In the genomic region with DNA sequence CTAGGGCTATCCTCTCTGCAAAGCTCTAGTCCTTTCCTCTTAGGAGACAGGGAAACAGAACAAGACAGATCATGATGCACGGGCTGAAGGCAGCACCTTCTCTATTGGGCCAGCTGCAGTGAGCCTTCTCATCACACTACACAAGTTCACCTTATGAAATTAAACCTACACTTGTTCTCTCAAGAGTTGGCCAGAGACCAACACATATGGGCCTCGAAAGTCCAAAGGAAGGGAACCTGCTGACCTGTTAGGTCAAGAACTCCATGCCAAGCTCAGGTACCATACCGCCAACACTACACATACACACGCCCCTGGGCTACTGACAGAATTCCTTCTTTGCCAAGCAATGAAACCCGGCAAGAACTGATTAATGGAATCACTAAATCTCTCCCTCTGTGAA, we compare ENCODE assay signal across 9 mouse cellular contexts. TPM values are rescaled to one million over a fixed set of nuclear protein-coding genes. Genes with fewer than 3 reads are reported as not detected.
DNase-seq lines count a peak whose midpoint lies in the region; ATAC-seq lines count a peak whose summit lies in the region.
"Had no signal": no experiment of that assay in that cellular context is flagged by ENCODE, and none has a peak within 500 bp of the region (broad histone marks: within the 10 kb centered on the region; RNA-seq: fewer than 3 reads in every experiment).

No protein-coding gene starts in this region.

- peak overlapping the region; percentile 15; the same call in 1 of the 2 replicates for H3K27ac ChIP-seq in heart, embryonic 15.5 days
- H3K27ac ChIP-seq in liver, embryonic 16.5 days (ENCODE audit: low read length) = no peak overlapping the region

- peak overlapping the region; percentile 85 for H3K4me3 ChIP-seq in heart, embryonic 15.5 days
- H3K4me3 ChIP-seq in liver, embryonic 16.5 days (ENCODE audit: low read depth, low read length) = peak overlapping the region; percentile 82

- peak; percentile 20 for DNase-seq in kidney, adult 9 months
- no peak for DNase-seq in kidney, postnatal 4 days
- DNase-seq in adipocyte (ENCODE audit: low spot score) = peak; percentile 7
- no peak for DNase-seq in urinary bladder, postnatal 4 days (ENCODE audit: low spot score in 2 of 2)
- DNase-seq in right cerebral cortex, postnatal 36 days (ENCODE audit: low spot score in 2 of 2) = no peak
- no peak for DNase-seq in left cerebral cortex, postnatal 4 days

- H3K36me3 ChIP-seq in heart, embryonic 15.5 days = no peaks in the 10 kb centered on the region
- no peaks in the 10 kb centered on the region for H3K36me3 ChIP-seq in liver, embryonic 16.5 days (ENCODE audit: control insufficient read depth, insufficient read depth)

- 27% methylated on average over 5 of the region's 5 CpGs for WGBS in heart, embryonic 15.5 days
- 38% methylated on average over 5 of the region's 5 CpGs for WGBS in liver, embryonic 16.5 days (ENCODE audit: insufficient replicate concordance)

- peaks cover 26% of the 10 kb centered on the region for H3K4me1 ChIP-seq in heart, embryonic 15.5 days (replicated peaks)
- peaks cover 11% of the 10 kb centered on the region for H3K4me1 ChIP-seq in liver, embryonic 16.5 days (ENCODE audit: control insufficient read depth, low read depth, low read length)

- H3K9me3 ChIP-seq in heart, embryonic 15.5 days (replicated peaks) = no peaks in the 10 kb centered on the region
- H3K9me3 ChIP-seq in liver, embryonic 16.5 days (replicated peaks; ENCODE audit: control insufficient read depth, low read length) = no peaks in the 10 kb centered on the region

- ATAC-seq in heart, embryonic 15.5 days (replicated peaks; ENCODE audit: insufficient number of reproducible peaks, insufficient read depth, low FRiP score, low read depth) = no peak
- ATAC-seq in liver, embryonic 16.5 days (ENCODE audit: low read depth) = no peak

- intact Hi-C loops in left cerebral cortex, postnatal 4 days (cut with DNase I) = loop anchor here (10.0 kb wide), 2 partner anchors 199 to 249 kb away; no protein-coding TSS in a partner anchor

- H3K4me2 ChIP-seq in heart, embryonic 15.5 days = peak overlapping the region; percentile 86
- peak overlapping the region; percentile 92 for H3K4me2 ChIP-seq in liver, embryonic 16.5 days (ENCODE audit: low read depth, low read length)

- H3K9ac ChIP-seq in heart, embryonic 15.5 days = peak overlapping the region; percentile 90
- H3K9ac ChIP-seq in liver, embryonic 16.5 days (ENCODE audit: low read depth, low read length) = peak overlapping the region; percentile 87

- no peaks in the 10 kb centered on the region for H3K27me3 ChIP-seq in heart, embryonic 15.5 days
- H3K27me3 ChIP-seq in liver, embryonic 16.5 days (ENCODE audit: control insufficient read depth, insufficient read depth, low read depth, low read length) = no peaks in the 10 kb centered on the region

RNA-seq across cellular contexts. Expression of gene Gm10322, which starts 0.5 kb away (rescaled TPM):
- not detected in 2 replicates for polyA plus RNA-seq in heart, embryonic 15.5 days (2015; fragmentation: Nextera tagmentation; extraction: Ambion mirVana)
- not detected in 2 replicates for polyA plus RNA-seq in liver, embryonic 16.5 days (2015; fragmentation: Nextera tagmentation; extraction: Ambion mirVana)
- total RNA-seq in left cerebral cortex, postnatal 4 days (2021) = not detected
- total RNA-seq: left cerebral cortex, postnatal 25 days had no signal

RNA-seq across cellular contexts. Expression of gene Mcu, which starts 1.1 kb away (rescaled TPM):
- polyA plus RNA-seq in heart, embryonic 15.5 days (2015; fragmentation: Nextera tagmentation; extraction: Ambion mirVana) = 22.0 and 24.2 TPM in 2 replicates
- polyA plus RNA-seq in liver, embryonic 16.5 days (2015; fragmentation: Nextera tagmentation; extraction: Ambion mirVana) = 9.7 and 11.7 TPM in 2 replicates
- 10 to 100 TPM; 64.7 to 70.4 TPM for total RNA-seq in left cerebral cortex, postnatal 4 days (2021)

Comparison
In these comparisons a context has a peak if more than half of its experiments do, and no peak if none do; other contexts are left out.
1. DNase-seq: peak in kidney, adult 9 months (single experiment) and adipocyte (single experiment); none in kidney, postnatal 4 days (0 of 2), urinary bladder, postnatal 4 days (0 of 2), right cerebral cortex, postnatal 36 days (0 of 2) and left cerebral cortex, postnatal 4 days (single experiment).